Mouse (Mus musculus): ENCODE data around the gene Mageb18. TPM values are rescaled to one million over a fixed set of nuclear protein-coding genes. Genes with fewer than 3 reads are reported as not detected.
"Not testable (repeated sequence)": the region's sequence is repeated elsewhere in the genome, so short reads cannot be mapped to it uniquely, and the experiment has no call there.

The Mageb18 gene
- total RNA-seq (2014; rRNA removed), result not detected in 2 replicates
- not detected in 2 replicates for polyA plus RNA-seq (2015; fragmentation: Nextera tagmentation; extraction: Ambion mirVana)

DNA sequence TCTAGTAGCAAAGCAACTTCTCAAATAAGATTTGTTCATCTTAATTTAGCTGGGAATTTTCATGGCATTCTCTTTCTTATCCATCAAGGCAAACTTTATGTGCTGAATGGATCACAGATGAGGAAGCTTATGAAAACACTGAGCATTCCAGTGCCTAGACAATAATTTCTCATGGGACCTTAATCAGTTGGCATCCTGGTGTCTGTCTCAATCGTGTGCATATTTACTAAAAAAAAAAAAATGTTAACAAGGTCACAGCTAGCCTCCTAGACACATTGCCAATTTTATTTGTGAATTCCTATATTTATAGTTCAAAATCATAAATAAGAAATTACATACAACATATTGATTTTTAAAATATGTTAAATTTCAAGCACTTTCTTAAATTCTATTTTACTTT is at the start of gene Mageb18:
Mageb18 (minus strand) TSS at position 101 of the 400 bp plus-strand sequence.
- no peak within 1 kb of the TSS for H3K9ac ChIP-seq
- no peak within 1 kb of the TSS for H3K4me2 ChIP-seq (ENCODE audit: low read depth)
- H3K27ac ChIP-seq (ENCODE audit: low read depth, low read length), result no peak within 1 kb of the TSS
- no peak for ATAC-seq
- H3K4me1 ChIP-seq (ENCODE audit: insufficient read depth), result no peaks in the 10 kb centered on the region
- 68% methylated on average over 1 of the region's 1 CpGs for WGBS
- H3K9me3 ChIP-seq (ENCODE audit: low read length), result no peaks in the 10 kb centered on the region
- TF ChIP-seq CTCF (IDR thresholded peaks at IDR 0.05; ENCODE audit: low read depth), result no peak
- no peak for DNase-seq
- H3K36me3 ChIP-seq (ENCODE audit: insufficient read depth), result no peaks in the 10 kb centered on the region
- no peaks in the 10 kb centered on the region for H3K27me3 ChIP-seq (ENCODE audit: insufficient read depth, low read length)
- no peak within 1 kb of the TSS for H3K4me3 ChIP-seq (ENCODE audit: low read depth, low read length)

DNA sequence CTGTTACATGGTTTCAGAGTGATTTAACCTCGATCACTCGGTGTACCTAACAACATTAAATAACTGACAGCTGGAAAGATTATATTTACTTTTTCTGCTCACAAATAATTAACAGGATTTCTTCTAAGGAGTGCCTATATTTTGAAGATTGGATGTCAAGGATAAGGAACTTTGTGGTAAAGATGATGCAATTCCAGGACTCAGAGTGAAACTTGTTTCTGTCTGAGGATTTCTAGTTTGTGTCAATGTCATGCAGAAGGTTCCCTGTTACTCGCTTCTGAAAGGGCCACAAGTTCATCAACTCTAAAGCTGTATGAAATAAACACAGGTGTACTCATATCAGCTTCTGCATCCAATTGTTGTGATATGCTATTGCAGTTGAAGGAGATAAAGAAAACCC is 13.4 kb upstream of the Mageb18 start:
- Histone ChIP-seq H3K9ac (no peak overlapping the region), H3K36me3 (ENCODE audit: insufficient read depth) (no peaks in the 10 kb centered on the region), H3K27ac (ENCODE audit: low read depth, low read length) (no peak overlapping the region), H3K9me3 (ENCODE audit: low read length) (no peaks in the 10 kb centered on the region), H3K4me1 (ENCODE audit: insufficient read depth) (no peaks in the 10 kb centered on the region), H3K4me3 (ENCODE audit: low read depth, low read length) (no peak overlapping the region), H3K27me3 (ENCODE audit: insufficient read depth, low read length) (no peaks in the 10 kb centered on the region), H3K4me2 (ENCODE audit: low read depth) (no peak overlapping the region)
- TF ChIP-seq CTCF (IDR thresholded peaks at IDR 0.05; ENCODE audit: low read depth), result no peak
- WGBS, result 83% methylated on average over 3 of the region's 3 CpGs
- no peak for DNase-seq
- ATAC-seq, result no peak

DNA sequence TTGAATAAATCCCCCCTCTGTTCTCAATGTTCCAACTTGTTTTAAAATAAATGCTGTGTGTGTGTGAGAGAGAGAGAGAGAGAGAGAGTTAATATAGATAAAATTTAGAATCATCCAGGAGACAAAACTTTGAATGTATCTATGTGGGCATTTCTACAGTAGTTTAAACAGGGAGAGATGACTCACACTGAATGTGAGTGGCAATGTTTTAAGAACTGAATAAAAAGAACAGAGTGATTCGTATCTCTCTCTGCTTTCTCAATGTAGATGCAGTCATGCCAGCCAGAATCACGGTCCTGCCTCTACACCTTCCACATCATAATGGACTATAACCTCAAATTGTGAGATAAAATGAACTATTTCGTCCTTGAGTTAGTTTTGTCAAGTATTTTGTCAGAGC is 11.1 kb upstream of the Mageb18 start:
- Histone ChIP-seq H3K9me3 (ENCODE audit: low read length) (no peaks in the 10 kb centered on the region), H3K27me3 (ENCODE audit: insufficient read depth, low read length) (no peaks in the 10 kb centered on the region), H3K9ac (no peak overlapping the region), H3K4me2 (ENCODE audit: low read depth) (no peak overlapping the region), H3K27ac (ENCODE audit: low read depth, low read length) (no peak overlapping the region), H3K4me3 (ENCODE audit: low read depth, low read length) (no peak overlapping the region), H3K4me1 (ENCODE audit: insufficient read depth) (no peaks in the 10 kb centered on the region), H3K36me3 (ENCODE audit: insufficient read depth) (no peaks in the 10 kb centered on the region)
- ATAC-seq (no peak), DNase-seq (no peak)
- no peak for TF ChIP-seq CTCF (IDR thresholded peaks at IDR 0.05; ENCODE audit: low read depth)
- 65% methylated on average over 3 of the region's 3 CpGs for WGBS

DNA sequence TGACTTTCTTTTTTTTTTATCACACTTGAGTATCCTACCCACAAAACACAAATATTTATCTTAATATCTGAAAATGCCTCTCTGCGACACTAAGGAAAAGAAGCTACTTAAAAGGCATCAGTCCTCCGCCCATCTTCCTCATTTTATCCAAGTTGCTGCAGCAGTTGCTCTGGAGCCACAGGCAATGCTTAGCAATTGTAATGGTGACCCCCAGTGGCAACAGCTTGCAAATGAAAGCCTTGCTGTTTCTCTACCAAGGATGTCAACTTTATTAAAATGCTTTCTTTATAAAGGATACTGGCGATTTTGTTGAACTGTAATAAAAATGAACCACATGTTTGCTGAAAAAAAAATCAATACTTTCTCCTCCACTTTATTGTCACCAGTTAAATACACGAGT is 2.0 kb downstream of the Mageb18 start:
- no peak overlapping the region for H3K4me3 ChIP-seq (ENCODE audit: low read depth, low read length)
- no peak overlapping the region for H3K27ac ChIP-seq (ENCODE audit: low read depth, low read length)
- no peaks in the 10 kb centered on the region for H3K9me3 ChIP-seq (ENCODE audit: low read length)
- H3K27me3 ChIP-seq (ENCODE audit: insufficient read depth, low read length), result no peaks in the 10 kb centered on the region
- ATAC-seq, result no peak
- TF ChIP-seq CTCF (IDR thresholded peaks at IDR 0.05; ENCODE audit: low read depth), result peak; percentile 63
- no peak overlapping the region for H3K9ac ChIP-seq
- DNase-seq, result peak; percentile 63
- 39% methylated on average over 4 of the region's 4 CpGs for WGBS
- H3K4me1 ChIP-seq (ENCODE audit: insufficient read depth), result no peaks in the 10 kb centered on the region
- H3K4me2 ChIP-seq (ENCODE audit: low read depth), result no peak overlapping the region
- H3K36me3 ChIP-seq (ENCODE audit: insufficient read depth), result no peaks in the 10 kb centered on the region

DNA sequence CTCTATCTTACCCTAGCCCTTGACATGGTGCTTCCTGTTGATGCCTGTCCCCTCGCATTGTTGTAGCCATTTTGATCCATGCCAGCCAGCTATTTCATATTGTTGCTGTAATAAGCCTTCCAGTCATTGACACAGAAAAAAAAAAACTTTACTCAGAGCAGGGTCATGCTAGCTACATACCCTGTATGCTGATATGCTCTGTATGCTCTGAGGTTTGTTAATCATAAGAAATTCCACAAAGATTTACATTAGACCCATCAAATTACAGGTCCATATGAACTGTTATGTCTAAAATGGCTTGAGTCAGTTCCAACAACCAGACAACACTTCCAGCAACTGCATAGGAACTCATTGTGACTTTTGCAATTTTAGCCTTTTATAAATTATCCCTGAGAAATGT is 71.5 kb downstream of the Mageb18 start:
- Histone ChIP-seq H3K9ac (no peak overlapping the region), H3K27ac (ENCODE audit: low read depth, low read length) (no peak overlapping the region), H3K4me2 (ENCODE audit: low read depth) (no peak overlapping the region), H3K4me3 (ENCODE audit: low read depth, low read length) (no peak overlapping the region), H3K4me1 (ENCODE audit: insufficient read depth) (no peaks in the 10 kb centered on the region), H3K9me3 (ENCODE audit: low read length) (no peaks in the 10 kb centered on the region), H3K36me3 (ENCODE audit: insufficient read depth) (no peaks in the 10 kb centered on the region), H3K27me3 (ENCODE audit: insufficient read depth, low read length) (no peaks in the 10 kb centered on the region)
- DNase-seq (no peak), ATAC-seq (no peak)
- no peak for TF ChIP-seq CTCF (IDR thresholded peaks at IDR 0.05; ENCODE audit: low read depth)
- 81% methylated on average over 1 of the region's 1 CpGs for WGBS

DNA sequence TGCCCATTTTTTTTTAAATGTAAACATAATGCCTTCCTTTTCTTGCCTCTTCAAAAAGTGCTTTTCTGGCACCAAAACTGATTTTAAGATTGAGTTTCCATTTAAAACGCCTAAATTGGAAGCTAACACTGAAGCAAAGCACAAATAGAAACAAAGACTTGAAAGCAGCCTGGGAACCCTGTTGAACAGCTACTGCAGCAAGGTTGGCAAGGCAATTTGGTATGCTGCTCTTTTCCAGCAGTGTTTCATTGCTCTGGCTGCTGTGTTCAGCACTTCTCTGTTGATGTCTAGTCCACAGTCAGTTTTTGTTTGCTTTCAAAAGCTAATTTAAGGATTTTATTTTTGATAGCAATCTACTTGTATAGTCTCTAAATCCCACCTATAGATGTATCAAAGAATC is 101.1 kb downstream of the Mageb18 start:
- no peak overlapping the region for H3K9ac ChIP-seq
- H3K4me1 ChIP-seq (ENCODE audit: insufficient read depth), result no peaks in the 10 kb centered on the region
- no peak for TF ChIP-seq CTCF (IDR thresholded peaks at IDR 0.05; ENCODE audit: low read depth)
- no peaks in the 10 kb centered on the region for H3K36me3 ChIP-seq (ENCODE audit: insufficient read depth)
- ATAC-seq (peak; percentile 64), DNase-seq (peak; percentile 18)
- no peaks in the 10 kb centered on the region for H3K9me3 ChIP-seq (ENCODE audit: low read length)
- no peak overlapping the region for H3K27ac ChIP-seq (ENCODE audit: low read depth, low read length)
- no peak overlapping the region for H3K4me3 ChIP-seq (ENCODE audit: low read depth, low read length)
- WGBS, result 28% methylated on average over 1 of the region's 1 CpGs
- H3K4me2 ChIP-seq (ENCODE audit: low read depth), result no peak overlapping the region
- no peaks in the 10 kb centered on the region for H3K27me3 ChIP-seq (ENCODE audit: insufficient read depth, low read length)

DNA sequence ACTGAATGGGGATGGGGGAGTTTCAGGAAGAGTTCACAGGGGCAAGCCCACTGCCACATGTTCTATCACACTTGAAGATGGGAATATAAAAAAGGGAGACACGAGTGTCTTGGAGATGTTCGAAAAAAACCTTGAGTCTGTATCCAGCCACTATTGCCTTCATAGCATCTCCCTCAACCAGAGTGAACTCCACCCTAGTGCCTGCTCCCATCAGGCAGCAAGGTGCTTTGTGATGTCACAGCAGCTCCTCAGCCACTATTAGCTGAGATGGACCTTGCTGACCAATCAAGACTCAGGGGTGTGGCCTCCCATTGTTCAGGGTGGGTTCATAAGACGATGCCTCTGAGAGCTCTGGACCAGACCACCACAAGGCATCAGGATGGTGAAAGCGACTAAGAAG is 109.7 kb downstream of the Mageb18 start, which contains the start of gene Gm5941:
Gm5941 (plus strand) TSS at position 301 of the 400 bp plus-strand sequence.
- not testable (repeated sequence) for H3K27me3 ChIP-seq (ENCODE audit: insufficient read depth, low read length); H3K9ac ChIP-seq; H3K9me3 ChIP-seq (ENCODE audit: low read length); H3K4me2 ChIP-seq (ENCODE audit: low read depth); H3K4me1 ChIP-seq (ENCODE audit: insufficient read depth); DNase-seq; H3K27ac ChIP-seq (ENCODE audit: low read depth, low read length); H3K36me3 ChIP-seq (ENCODE audit: insufficient read depth); ATAC-seq; H3K4me3 ChIP-seq (ENCODE audit: low read depth, low read length)
- WGBS, result 89% methylated on average over 4 of the region's 4 CpGs

DNA sequence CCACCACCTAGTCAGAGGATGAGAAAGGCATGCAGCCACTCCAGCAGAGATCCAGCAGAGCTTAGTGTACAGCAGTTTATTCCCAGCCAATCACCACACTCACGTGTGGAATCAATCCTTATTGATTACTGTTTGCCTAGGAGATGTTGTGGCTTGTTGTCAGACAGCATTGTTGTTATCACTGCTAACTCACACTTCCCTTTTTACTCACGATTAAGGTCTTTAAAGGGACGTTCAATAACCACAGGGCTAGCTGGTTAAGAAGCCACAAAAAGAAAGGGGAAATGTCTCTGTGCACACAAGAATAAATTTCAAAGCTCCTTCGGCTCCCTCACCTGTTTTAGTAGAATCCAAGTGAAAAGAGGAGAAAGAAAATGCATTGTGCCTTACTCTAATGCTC is 134.6 kb downstream of the Mageb18 start:
- Histone ChIP-seq H3K4me3 (ENCODE audit: low read depth, low read length) (no peak overlapping the region), H3K9me3 (ENCODE audit: low read length) (no peaks in the 10 kb centered on the region), H3K36me3 (ENCODE audit: insufficient read depth) (no peaks in the 10 kb centered on the region), H3K4me1 (ENCODE audit: insufficient read depth) (no peaks in the 10 kb centered on the region), H3K4me2 (ENCODE audit: low read depth) (no peak overlapping the region), H3K27ac (ENCODE audit: low read depth, low read length) (no peak overlapping the region), H3K9ac (no peak overlapping the region), H3K27me3 (ENCODE audit: insufficient read depth, low read length) (no peaks in the 10 kb centered on the region)
- WGBS, result 62% methylated on average over 4 of the region's 4 CpGs
- TF ChIP-seq CTCF (IDR thresholded peaks at IDR 0.05; ENCODE audit: low read depth), result no peak
- ATAC-seq (no peak), DNase-seq (no peak)

Measured in forebrain, postnatal 0 days (tissue).